Mouse (Mus musculus) yolk sac, embryonic 10.5 days (tissue): ENCODE measurements at regions not wholly inside any gene's neighbourhood (a gene's known extent, or its start where the extent isn't known, plus 50 kb on each side); places are given as distances from the start of the nearest gene placed in this dataset.
A peak's percentile ranks its signal among the peaks of the same experiment; 100 is the strongest.

Experiments
- DNase-seq: peaks from one replicate; pipeline ENCODE4 v3.0.0-alpha.2; 2017; ENCODE audit warnings: low spot score

DNA sequence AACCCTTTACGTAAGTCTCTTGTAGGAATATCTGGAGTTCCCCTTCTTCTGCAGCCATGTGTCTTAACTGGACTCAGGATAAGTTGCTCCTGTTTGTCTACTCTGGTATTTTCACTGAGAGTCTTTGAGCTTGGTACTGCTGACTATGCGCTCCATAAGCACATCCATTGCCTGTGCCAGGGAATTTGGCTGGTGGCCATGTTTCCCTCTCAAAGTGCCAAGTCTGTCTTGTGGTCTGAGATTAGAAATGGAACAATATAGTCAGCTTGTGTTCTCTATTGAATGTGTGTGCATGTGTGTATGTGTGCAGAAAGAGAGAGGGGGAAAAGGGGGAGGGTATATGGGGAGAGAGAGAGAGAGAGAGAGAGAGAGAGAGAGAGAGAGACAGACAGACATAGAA, 263.7 kb downstream of the Olfm4 start:
- no peak for DNase-seq

DNA sequence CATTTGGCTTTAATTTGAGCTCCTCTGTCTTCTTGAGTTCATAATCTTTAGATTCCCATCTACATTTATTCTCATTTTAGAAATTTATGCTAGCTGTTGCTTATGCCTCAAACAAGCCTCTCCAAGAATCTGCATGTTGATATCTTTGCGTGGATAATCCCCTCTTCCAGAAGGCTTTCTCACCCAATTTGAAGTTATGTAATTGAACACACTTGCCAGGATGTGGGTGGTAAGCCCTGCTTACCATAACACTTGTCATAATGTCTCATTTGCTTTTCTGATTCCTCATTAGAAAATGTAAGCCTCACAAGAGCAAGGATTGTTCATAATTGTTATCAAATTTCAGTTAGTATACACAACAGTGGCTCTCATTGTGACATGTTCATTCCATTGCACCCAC, 266.0 kb downstream of the Olfm4 start:
- DNase-seq = no peak

DNA sequence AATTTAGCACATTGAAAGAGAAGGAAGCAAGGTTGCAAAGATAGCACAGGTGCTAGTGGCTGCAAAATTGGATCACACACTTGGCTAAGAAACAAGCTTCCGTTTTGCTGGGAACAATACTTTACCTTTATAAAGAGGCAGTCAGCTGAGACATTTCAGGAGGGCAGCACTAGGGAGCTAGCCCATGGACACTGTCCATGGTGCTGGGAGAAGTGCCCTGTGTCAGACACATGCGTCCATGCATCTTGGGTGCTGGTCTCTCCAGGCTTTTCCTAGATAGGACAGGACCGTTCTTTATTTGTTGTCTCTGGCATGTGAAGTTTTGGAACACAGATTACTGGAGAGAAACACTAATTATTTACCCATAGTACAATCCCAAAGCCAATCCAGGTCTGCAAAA, 273.2 kb downstream of the Olfm4 start:
- no peak for DNase-seq

DNA sequence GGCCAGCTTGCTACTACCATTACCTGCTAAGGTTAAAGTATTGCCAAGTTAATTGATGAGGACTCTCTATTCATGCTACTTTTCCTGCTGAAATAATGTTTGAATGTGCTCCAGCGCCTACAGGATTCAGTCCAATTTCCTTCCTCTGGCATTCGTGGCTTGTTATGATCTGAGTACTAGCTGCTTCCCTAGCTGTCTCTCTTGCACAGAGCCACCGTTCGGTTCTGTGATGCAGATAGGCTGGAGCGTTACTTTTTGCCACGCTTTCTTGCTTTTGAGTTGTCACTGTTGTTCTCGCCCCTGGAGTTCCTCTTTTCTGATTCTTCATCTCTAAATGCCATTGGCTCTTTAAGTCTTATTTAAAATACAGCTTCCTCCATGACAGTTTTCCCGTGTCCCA, 279.3 kb downstream of the Olfm4 start:
- DNase-seq = no peak

DNA sequence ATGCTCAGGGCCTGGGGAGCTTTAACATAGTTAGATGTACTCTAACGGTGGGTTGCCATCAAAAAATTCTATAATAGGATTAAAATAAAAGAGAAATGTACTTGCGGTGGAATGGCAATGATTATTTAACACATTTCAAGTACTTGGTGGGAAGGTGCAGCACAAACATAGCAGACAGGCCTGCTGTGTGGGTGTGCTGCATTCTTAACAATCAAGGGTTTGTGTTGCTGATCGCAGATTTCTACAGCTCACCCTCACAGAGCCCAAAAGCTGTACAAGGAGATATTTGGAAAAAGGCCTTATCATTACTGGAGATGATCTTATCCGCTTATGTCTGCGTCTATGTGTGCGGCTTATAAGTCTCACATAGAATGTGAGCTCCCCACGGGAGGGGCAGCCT, 281.2 kb downstream of the Olfm4 start:
- DNase-seq = no peak

DNA sequence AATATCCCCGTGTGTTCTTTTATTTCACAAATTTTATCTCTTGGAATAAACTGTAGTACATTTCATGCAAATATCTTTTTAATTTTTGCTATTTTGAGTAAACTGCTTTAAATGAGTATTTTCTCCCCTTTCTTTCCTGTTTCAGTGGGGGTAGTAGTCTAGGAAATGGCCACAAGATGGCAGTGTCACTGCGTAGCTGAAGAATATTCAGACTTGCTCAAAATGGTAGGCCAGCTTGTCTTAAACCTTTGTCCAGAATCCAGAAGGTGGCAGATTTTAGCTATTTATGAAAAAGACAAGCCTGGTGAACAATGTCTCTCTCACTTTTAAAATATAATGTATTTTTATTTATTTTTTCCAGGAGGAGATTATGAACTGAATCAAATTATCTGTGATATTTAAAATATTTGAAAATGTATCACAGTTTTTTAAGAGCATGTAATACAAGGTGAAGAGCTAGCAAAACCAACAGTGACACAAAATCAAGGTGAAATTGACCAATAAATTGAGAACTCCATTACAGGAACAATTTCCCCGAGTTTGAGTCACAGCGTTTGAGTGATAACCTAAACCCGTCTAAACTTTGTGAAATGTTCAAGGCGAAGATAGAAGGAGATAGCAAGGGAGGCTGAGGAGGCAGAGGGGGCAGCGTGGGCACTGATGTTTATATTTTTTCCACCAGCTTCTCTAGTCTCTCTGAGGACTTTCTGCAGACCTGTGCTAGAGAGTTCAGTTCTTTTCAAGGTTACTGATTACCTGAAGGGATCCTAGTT, 285.5 kb downstream of the Olfm4 start:
- peak; percentile 2 for DNase-seq

DNA sequence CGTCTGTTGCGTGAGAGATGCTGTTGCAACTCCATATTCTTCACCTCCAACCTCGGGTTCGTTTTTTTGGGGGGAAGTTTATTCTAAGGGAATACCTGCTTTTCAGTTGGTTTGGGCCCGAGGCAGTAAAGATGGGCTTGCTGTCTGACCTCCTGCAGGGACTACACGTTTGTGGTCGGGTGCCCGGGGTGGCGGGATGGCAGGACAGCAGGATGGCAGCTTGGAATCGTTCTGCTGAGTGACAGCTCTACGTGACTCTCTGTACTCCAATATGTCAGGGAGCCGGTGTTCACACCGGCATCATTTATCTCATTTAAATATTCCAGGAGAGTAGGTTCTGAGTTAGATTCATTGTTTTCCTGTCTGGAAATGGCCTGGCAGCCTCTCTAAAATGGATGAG, 286.2 kb downstream of the Olfm4 start:
- no peak for DNase-seq

DNA sequence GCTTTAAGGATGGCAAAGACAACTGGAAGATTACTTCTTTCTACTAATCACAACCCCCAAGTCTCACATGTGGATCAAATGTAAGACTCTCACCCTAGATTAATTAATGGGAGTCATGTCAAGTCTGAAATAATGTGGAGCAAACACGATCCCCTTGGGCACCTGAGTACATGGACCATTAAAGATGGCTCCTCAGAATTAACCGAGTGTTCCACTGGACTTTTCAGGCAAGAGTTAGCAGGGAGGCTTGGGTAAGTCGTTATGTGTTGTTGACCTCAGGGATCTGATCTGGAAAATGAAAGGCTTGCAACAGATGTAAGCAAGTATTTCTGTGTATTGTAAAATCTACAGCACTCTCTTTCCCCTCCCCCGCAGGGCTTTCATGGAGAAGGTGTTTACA, 296.3 kb downstream of the Olfm4 start:
- DNase-seq = no peak

DNA sequence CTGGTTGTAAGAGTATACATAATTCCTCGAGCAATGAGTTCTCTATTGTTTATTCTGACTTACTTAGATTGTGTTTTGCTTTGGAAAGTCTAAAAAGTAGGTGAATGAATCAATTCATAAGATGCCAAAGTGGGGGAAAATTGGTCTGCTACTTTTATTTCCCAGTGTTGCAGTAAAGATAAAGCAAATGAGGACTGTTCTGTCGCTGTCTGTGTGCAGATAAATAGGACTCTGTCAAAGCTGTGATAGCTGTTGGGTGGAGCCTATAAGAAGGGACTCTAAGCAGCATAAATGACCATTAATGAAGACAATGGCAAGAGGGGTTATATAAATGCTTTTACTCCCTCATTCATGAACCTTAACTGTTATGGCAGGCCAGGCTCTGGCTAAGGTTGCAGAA, 299.8 kb downstream of the Olfm4 start:
- DNase-seq = no peak

DNA sequence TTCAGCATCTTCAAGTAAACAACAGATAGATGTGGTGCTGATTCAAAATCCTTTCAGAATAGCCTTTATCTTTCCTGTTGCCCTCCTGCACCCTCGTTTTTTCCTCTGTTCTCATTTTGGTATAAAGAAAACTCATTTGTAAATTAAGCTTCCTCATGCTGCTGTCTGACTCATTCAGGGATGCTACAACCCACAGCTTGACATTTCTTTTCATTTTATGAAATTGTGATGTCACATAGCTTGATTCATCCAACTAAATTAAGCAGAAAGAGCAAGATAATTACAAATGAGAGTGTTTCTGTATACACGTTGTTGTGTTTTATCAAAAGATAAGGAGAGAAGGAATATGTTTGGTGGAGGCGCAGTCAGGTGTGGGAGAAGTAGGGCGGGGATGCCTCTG, 307.5 kb downstream of the Olfm4 start:
- DNase-seq = no peak

DNA sequence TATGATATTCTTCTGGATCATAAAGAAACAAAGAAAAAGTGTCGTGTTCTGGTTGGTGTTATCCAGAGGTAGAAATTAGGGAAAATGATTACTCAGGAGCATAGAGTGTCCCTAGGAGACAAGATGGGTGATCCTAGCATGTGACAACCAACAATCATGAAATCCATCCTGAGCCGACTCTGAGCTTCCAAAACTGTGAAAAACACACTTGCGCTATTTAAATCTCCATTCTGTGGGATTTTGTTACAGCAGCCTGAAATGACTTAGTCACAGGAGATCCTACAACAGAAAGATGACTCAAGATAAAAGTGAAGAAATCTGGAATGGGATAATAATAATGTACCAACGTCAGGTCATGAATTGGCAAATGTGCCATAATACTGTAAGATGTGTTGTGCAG, 309.5 kb downstream of the Olfm4 start:
- no peak for DNase-seq

DNA sequence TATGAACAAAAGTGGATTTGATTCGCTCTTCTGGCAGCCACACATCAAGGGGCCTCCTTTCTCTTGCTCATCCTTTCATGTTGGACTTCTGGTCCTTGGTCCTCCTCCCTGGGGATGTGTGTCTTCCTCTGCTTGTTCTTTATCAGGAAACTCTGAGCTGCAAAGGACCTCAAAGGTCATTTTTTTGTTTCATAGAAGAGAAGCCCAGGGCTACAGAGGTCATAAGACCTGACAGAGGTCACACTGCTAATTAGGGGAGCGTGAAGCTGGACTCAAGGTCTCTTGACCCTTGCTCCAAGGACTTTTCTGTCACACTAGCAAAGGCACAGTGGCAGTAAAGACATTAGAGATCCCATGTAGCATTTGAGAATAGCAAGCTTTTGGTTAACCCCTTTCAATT, 345.8 kb downstream of the Olfm4 start:
- peak; percentile 4 for DNase-seq

DNA sequence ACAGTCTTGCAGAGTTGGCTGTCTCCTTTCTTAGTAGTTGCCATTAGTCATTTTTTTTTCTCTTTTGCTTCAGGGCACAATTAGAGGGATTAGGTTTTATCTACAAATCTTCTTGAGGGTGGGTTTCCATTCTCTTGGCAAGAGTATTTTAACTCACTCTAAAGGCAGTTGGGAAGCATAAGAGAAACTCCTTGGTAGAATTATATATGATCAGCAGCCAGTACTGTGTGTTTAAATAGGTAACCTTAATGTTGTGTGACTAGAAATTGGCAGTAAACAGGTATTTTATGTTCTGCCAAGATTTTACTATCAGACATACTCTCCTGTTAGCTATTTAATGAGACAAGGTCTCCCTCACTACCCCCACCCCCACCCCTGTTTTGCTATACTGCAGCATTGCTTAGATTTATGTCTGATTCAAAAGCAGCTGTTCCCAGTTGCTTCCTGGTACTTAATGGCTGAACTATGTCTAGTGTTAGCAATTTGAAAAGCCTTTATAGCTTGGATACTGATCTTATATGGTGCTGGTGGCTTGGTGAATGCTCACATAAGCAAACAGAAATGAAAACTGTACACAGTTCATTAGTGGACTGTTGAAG, 378.2 kb downstream of the Olfm4 start:
- no peak for DNase-seq

DNA sequence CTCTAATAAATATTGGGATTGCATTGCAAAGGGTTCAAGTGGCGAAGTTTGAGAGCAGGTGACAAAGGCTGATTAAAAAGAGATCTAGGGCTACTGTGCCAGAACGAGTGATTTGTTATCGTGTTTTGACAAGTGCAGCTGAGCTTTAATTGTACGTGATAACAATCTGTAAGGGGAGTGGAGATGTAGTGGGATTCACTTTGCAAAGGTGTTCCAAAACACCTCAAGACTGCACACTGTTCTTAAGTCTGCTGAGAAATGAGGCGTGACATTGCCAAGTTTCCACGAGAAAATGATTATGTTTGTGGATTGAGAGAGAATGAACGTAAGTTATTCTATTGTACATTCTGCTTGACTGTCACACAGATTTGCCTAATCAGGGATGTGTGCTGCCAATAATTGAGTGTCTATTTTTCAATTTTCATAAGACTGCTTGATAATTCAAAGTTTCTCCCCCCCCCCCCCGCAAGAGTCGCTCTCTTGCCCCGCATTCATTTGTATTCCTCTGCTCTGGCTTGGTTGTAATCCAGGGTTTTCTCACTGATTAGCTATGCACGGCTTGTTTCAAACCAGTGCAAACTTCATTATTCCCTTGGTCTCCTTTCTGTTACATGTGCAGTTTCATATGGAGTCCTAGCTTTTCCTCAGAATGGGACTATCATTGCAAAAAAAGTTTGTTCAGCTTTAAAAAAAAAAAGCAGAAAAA, 385.7 kb downstream of the Olfm4 start:
- DNase-seq = no peak

DNA sequence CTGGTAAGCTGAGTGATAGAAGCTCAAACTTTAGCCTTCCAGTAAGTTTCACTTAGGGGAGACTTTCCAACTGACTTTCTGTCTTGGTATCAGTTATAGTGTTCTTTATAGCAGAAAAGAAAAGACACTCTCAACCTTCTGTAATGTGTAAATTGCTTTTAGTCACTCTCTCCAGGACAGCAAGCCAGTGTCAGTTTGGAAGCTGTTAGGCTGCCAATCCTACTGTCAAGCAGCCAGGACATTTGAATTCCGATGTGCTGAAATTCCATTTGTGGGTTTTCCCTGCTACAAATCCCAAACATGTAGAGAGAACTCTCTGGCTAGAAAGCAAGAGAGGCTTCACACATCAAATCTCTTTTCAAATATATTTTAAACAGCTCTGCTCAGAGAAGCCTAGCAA, 390.4 kb downstream of the Olfm4 start:
- DNase-seq = no peak

DNA sequence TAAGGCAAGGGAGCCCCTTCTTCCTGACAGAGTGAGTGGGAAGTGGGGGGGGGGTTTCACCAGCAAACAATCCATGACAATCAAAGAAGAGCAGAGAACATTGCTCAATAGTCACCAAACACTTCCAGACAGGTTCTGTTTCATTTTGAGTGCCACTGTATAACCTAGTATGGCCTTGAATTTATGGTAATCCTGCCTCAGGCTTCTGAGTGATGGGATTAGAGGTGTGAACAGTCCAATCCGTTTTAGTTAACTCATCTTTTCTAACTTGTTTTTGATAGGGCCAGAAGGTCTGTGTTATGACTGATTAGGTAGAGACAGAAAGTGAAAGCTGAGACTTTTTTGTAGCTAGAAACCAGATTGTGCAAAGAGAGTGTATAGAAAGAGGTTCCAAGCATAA, 393.2 kb downstream of the Olfm4 start:
- no peak for DNase-seq

DNA sequence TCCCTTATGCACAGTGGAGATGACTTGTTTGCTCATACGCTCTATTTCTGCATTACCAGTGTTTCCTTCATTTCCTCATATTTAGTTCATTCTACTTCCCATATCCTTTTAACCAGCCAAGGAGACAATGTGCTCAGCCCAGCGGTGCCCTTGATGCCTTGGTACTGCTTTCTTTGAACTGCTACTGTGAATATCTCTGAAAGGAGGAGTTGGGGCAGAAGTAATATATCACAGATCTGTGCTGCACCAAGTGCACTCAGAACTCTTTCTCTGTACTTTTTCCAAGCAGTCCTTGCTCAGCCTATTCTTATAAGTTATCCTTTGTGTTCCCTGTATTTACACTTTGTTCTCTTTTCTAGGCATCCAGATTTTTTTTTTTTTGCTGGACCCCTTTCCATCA, 407.5 kb downstream of the Olfm4 start:
- DNase-seq = no peak

DNA sequence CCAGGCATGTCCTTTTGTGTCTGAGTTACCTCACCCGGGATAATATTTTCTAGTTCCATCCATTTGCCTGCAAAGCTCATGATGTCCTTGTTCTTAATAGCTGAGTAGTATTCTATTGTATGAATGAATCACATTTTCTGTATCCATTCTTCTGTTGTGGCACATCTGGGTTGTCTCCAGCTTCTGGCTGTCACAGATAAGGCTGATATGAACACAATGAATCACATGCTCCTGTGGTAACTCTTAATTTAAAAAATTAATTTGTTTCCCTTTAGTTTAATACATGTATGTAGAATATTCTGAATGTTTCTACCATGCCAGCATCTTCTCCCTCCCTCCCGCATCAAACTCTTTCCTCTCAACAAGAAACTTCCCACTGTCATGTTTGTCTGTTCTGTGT, 424.4 kb downstream of the Olfm4 start:
- DNase-seq = no peak

DNA sequence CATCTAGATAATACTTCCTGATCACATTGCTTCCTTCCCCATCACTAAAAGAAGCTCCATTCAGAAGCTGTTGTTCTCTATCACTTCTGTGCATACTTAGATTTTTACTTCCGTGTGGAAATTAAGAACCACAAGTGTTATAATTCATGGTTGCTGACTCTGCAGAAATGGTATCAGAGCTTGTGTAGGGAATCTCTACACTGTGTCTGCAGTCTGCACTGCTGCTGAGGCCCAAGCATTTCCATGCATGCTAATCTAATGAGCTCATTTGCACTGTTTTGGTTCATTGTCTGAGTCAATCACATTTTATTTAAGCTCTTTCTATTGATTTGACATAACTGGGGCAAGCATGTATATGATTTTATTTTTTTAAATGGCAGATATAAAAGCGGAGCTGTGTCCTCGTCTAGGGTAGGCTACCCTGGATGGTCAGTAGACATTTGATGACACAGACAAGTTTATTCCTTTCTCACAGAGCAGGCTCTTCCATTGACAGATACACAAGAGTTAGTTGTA, 435.0 kb downstream of the Olfm4 start:
- DNase-seq = no peak

DNA sequence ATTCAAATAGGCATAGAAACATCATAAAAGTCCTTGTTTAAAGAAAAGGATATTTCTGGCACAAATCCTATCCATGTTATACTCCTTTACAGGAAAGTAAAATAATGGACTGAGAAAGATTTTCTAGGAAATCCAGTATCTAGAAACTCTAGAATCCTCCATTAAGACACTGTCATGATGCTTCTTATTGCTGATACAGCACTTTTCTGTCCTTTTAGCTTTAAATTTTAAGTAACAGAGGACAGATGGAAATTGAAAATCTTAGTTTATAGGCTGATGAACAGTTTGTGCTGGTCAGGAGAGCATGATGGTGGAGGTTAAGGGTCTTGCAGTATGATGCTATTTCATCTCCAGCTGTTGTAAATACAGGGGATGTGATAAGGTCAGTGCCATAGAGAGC, 459.9 kb downstream of the Olfm4 start:
- no peak for DNase-seq

DNA sequence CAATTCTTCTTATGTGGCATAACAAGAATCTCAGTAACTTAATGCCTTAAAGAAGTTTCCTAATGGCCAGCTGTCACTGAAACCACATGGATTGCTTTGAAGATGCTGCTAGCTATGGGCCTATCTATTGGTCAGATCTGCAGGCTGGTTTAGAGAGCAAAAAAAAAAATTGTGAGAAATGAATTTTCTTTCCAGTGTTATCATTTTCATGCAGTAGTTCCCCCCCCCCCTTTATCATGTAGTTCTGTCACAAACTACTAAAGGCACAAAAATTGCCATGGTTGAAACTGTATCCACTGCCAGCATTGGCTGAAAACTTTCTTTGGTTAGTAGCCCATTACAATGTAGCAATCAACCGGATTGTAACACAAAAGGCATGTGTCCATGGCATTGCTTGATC, 487.6 kb downstream of the Olfm4 start:
- DNase-seq = no peak

DNA sequence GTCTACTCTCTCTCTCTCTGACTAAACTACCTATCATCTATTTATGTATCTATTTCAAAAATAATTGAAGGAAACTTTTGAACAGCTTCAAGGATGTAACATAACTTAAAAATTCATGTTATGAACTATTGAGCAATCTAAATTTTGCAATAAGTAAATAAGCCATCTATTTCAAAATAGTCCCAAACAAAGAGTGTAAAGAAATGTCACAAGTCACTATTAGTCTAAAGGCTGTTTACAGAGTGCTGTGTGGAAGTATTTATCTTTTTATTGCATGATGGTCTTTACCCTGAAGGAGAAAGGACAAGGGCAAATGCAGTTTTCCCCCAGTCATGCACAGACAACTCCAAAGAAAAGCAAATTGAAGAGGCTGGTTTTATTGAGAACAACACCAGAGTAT, 496.0 kb downstream of the Olfm4 start:
- DNase-seq = no peak

DNA sequence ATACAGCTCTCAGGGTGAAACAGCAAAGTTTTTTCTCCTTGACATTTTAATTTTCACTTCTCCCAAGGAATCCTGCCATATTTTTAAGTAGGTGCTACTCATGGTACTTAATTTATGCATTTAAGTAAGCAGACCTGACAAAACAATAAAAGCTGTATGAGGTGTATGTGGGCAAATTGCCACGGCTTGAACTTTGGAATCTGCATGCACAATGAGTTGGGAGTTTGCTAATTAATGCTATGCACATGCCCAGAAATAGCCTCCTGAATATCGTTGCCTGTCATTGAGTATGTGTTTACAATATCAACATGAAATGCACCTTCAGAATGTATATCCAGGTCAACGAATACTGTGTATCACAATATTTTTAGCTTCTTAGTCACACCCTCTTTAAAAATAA, 498.9 kb downstream of the Olfm4 start:
- DNase-seq = no peak
